Mouse (Mus musculus) liver, embryonic 14.5 days (tissue): ENCODE measurements around the gene Ubtd2.

Experiments
- CTCF ChIP-seq: IDR thresholded peaks from 2 replicates; pipeline ENCODE4 v1.5.1; 2016; ENCODE audit warnings: antibody characterized with exemption, low read depth, control low read depth
- EP300 ChIP-seq: IDR thresholded peaks from 2 replicates; pipeline ENCODE4 v1.6.1; 2016; ENCODE audit warnings: antibody characterized with exemption, low read depth

GRCm38 (mm10) chr11:32534453-32535075 lies 79.4 kb downstream of the Ubtd2 start:
- TF ChIP-seq CTCF (no peak), EP300 (no peak)
